Mouse (Mus musculus): ENCODE data around the gene Dedd2.
"Not testable (repeated sequence)": the region's sequence is repeated elsewhere in the genome, so short reads cannot be mapped to it uniquely, and the experiment has no call there.

Dedd2 gene

DNA sequence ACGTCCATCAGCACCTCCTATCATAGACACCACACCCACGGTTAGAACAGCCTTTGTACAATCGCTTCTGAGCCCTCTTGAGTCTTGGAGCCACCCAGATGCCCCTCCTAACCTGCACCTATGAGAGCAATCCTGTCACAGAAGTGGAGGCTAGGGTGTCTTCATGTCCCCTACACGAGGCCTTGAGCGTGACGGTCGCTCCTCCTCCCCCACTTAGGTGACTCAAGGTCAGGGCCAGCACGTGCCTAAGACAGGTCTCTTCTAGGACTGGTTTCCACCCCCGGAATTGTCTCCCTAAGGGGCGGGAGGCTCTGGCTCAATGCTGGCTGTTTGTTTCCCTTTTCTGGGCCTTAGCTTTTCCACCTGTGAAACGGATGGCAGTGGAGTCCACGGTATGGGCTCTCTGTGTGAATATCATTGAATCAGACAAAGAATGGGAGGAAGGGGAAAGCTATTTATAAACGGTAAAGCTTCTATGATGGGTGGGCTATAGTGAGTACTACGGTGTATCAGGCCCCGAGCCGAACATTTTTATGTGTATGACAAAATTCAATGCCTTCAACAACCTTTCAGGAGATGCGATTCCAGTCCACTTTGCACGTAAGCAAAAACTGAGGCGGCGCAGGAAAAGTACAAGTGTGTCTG, at the start of gene Dedd2:
Gene Dedd2 (minus strand): TSS at position 159 of the 645 bp plus-strand sequence.
- DNase-seq (ENCODE audit: low read depth, low spot score) = no peak

DNA sequence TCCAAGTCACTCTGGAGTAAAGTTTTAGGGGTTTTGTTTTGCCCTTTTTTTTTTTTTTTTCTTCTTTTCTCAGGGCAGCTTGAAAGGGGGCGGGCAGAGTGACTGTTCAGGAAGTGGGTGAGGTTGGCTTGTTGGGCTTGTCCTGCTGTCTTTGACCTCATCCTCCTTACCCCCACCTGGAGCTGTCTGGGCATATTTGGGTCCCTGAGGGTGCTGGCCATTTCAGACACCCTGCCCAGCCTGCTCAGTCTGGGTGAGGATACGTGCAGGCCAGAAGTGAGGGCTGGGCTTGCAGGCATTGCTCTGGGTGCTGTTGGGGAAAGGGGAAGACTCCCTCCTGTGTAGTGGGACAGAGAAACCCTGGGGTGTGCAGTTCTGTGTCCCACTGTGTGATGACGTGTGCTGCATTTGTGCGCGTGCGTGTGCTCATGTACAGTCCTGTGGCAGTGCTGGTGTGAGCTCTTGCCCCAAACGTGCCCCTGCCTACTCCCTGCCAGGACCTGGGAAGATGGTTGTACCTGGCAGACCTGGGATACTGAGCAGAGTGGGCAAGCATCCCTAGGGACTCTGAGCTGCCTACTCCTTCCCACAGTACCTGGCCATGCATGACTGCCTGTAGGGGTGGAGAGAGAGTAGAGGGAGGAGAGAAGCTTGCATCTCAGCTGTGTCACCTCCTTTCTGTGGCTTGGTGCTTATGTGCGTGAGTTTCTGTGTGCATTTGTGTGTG, 49.3 kb upstream of the Dedd2 start:
- peak; percentile 22 for DNase-seq (ENCODE audit: low read depth, low spot score)

DNA sequence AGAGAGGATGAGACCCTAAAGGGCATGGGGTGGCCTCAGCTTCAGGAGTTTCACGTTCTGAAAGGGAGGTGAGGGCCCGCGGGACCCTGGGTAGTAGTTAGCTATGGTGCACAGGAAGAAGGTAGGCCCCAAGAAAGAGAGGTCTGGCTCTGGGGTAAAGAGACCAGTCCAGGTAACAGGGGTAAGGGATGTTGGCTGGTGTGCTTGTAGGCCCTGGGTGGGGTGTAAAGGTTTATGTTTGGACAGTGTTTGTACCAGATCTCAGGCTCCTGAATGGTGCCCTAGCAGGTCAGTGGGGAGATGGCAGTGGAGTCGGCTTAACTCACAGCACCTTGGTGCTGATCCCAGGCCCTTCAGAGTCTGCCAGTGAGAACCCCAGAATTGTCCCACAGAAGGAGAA, 48.6 kb upstream of the Dedd2 start:
- no peak for DNase-seq (ENCODE audit: low read depth, low spot score)

DNA sequence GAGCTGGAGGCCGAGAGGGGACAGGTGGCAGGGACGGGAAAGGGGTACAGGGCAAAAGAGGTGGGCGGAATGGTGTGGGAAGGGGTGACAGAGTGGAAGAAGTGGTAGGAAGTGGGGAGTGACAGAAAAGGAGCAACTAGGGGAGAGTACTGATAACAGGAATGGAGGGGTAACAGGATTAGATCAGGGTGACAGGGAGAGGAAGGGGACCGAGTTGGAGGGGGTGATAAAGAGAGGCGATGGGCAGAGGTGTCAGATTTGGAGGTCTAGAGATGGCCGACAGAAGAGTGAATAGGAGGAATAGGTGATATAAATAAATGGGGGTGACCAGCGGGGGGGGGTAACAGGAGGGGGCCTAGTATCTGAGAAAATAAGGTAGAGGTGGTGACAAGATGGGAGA, 48.2 kb upstream of the Dedd2 start:
- no peak for DNase-seq (ENCODE audit: low read depth, low spot score)

DNA sequence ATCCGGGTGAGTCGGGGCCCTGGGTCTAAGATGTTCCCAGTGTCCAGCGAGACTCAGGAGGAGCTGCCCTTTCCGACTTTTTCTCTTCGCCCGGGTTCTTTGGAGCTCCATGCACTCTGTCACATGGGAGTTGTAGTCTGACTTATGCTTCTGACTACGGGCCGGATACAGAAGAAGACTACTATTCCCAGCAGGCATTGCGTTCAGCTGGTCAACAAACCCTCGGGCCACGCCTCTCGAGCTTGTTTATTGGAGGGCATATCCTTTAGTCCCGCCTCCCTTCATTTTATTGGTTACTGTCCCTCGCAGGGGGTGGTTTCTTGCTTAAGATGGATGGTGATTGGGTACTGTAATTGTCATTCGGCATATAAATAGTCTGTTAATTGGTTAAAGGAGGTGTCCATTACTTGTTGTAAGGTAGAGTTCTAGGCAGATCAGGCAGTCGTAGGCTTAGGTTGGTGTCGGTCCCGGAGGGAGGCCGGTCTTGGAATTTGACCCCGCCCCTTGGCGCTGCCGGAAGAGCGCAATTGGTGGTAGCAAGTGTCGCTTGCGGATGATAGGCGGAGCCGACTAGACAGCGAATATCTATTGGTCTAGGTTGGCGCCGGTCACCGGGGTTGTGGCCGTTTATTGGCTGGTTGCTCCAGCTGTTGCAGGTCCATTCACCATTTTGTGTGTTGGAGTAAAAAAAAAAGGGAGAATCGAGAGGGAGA, 47.5 kb upstream of the Dedd2 start:
- DNase-seq (ENCODE audit: low read depth, low spot score) = peak; percentile 100

DNA sequence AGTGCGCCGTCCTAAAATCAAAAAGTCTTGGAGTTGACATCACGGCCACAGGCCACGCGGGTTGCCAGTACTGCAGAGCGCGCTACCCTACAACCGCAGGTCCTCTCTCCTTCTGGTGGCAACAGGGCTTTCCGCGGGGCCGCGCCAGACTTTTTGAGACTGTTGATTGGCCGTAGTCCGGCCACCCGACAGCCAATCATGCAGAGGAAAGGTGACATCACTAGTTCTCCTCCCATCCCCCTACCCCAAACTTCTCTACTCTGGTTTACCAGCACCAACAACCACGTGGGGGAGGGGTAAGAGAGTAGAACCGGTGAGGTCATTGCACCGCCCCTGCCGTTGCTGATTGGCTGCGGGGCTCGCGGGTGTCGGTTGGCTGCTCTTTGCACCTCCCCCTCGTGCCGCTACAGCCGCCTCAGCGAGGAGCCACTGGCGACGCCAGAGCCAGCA, 46.9 kb upstream of the Dedd2 start, which contains the start of gene Cic:
Gene Cic (plus strand): TSS at position 404 of the 450 bp plus-strand sequence.
- DNase-seq (ENCODE audit: low read depth, low spot score) = peak; percentile 100

DNA sequence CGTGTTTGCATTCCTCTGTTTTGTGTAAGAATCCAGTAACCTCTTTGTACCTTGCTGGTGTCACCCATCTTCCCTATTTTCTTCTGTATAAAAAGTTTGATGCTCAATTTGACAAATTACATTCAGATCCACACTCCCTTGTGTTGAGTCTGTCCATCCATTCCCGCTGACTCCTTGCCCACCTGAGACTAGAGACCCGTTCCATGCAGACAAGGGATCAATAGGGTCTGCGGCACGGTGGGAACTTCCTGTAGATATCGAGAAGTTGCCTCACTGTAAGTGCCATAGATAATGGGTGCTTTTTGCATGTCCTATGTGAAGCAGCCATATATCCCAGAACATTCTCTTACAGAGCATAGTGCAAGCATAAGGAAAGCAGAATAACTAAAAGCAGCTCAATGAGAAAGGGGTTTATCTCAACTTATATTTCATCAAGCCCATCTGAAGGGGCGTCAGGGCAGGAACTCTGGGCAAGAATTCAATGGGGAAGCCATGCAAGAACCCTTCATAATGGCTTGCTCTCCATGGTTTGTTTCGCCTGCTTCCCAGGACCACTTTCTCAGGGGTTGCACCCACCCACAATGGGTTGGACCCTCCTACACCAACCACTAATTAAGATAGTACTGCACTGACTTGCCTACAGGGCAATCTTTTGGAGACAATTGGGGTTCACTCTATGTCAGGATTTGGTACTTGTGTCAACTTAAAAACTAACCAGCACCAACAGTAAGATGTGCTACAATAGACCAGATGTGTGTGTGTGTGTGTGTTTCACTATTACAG, 46.0 kb upstream of the Dedd2 start:
- DNase-seq (ENCODE audit: low read depth, low spot score) = no peak

DNA sequence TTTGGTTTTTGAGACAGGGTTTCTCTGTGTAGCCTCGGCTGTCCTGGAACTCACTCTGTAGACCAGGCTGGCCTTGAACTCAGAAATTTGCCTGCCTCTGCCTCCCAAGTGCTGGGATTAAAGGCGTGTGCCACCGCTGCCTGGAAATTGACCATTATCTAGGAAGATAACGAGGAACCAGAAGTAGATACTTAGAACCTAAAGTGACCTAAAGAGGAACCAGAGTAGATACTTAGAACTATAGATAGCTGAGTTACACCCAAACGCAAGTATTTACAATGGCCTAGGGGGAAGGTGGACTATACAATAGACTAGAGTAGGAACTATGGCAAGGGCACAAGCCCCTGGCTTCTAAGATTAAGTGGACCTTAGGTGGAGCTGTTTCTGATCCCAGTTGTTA, 45.3 kb upstream of the Dedd2 start:
- DNase-seq (ENCODE audit: low read depth, low spot score) = not testable (repeated sequence)

DNA sequence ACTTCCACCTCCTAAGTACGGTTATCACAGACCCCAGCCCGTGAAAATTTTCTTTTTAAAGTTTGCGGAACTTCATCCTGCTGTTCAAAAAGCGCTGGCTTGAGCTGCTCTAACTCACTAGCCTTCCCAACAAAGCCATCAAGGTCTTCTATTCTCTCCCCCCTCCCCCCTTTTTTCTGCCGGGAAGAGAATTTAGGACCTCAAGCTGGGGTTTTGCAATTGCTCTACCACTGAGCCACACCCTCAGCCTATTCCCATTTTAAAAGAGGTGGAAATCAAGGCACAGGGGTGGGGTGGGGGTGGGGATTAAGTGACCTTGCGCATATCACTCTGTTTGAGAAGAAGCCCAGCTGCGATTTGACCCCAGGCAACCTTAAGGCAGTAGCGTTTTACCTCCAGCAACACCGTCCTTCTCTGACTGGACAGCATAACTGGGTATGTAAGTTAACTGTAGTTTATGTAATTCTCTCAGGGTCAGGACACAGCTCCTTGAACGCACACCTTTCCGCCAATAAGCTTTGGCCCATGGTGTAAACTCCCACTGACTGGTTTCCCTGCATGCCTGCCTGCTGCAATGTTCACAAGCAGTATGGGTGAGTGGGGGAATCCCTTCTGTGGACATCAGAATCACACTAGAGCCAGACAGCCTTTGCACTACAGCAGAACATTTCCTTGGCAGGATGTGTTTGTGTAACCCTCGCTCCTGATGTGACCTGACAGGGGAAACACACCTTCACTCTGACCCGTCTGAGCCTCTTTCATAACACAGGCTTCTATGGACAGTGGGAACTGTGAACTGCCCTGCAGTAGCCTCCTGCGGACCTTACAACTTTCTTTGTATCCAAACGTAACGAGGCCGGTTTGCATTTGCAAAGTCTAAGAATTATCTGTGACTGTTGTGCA, 43.8 kb upstream of the Dedd2 start:
- no peak for DNase-seq (ENCODE audit: low read depth, low spot score)

DNA sequence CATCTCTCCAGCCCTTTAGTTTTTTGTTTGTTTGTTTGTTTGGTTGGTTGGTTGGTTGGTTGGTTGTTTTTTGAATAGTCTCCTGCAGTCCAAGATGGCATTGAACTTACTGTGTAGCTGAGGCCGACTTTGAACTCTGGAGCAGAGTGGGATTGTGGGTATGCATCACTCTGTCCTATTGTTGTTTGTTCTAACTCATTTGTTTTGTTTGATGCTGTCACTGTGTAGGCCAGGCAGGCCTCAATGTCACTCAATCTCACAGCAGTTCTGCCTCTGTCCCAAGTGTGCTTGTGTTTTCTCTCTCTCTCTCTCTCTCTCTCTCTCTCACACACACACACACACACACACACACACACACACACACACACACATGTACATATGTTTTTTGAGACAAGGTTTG, 41.5 kb upstream of the Dedd2 start:
- no peak for DNase-seq (ENCODE audit: low read depth, low spot score)

DNA sequence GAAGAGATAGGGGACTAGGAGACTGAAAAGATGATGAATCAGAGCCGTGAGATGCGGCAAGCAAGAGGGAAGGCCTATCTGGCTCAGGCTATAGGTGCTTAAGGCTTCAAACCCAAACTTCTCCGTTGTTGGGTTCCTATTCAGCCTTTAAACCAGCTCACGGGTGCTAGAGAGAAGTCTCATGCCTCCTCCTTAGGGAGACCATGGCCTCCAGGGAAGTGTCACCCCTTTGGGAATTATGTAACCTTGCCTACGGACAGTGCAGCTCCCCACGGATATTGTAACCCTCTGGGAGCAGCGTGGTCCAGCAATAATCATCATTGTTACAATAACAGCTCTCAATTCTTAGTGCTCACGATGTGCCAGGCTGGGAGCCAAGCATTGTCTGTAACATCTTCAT, 31.4 kb upstream of the Dedd2 start:
- DNase-seq (ENCODE audit: low read depth, low spot score) = peak; percentile 51

DNA sequence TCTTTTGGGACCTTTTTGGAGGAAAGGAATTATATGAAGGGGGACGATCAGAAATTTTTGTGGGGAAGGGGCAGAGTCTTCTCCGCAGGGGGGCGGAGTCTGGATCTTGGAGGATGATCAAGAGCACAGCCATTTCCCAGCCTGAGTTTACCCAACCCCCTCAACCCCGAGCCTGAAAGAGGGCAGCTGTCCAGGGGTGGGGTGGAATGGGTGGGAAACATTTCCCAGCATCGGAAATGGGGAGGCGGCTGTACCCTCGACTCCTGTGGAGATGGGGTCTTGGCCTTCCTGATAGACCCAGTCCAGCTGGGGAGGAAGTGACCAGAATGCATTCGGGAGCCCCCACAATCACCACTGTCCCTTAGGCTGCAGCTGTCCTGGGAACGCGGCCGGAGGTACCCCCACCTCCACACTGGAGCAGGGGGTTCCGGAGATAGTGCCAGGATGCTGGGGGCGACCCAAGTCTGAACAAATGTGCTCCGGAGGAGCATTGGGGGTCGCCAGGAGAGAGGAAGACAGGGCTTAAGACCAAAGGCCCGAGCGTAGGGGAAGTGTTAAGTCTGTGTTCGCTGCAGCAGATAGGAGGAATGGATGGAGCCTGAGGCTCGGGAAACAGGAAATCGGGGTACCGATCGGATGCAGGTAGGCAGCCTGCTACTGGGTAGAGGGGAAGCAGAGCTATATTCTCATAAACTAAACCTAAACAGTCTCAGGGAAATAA, 30.8 kb upstream of the Dedd2 start:
- peak; percentile 60 for DNase-seq (ENCODE audit: low read depth, low spot score)

DNA sequence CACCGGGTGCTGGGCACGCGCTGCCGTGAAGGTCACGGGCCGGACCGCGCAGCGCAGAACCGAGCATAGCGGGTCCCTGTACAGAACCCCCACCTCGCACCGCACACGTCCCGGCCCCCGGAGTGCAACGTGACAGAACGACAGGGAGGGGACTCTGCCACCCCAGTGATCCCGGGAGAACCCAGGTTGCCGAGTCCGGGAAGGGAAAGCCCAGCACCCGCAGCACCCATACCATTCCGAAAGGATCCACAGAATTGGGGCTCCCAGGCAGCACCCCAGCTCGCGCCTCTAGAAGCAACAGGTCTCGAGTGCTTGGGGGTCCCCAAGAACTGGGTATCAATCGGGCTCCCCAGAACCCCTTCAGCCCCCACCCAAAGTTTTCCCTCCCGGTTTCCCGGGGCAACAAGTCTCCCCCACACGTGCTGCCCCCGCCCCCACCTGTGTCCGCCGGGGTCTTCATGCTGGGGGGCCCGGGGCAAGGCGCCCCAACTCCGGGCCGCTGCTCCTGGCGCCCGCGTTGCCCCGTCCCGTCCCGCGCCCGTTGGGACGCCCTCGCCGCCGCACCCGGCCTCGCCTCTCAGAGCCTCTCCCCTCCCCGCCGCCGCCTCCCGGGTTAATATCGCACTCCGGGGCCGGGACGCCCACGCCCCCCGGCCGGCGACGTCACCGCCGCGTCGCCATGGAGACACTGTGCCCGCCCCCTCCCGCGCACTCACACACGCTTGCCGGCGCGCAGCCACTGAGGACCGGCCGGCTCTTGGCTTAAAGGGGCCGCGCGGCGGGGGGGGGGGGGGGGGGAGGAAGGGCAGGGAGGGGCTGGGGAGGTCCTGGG, 29.9 kb upstream of the Dedd2 start, which contains the start of gene Erf:
Gene Erf (minus strand): TSS at position 621 of the 832 bp plus-strand sequence.
- DNase-seq (ENCODE audit: low read depth, low spot score) = peak; percentile 94

DNA sequence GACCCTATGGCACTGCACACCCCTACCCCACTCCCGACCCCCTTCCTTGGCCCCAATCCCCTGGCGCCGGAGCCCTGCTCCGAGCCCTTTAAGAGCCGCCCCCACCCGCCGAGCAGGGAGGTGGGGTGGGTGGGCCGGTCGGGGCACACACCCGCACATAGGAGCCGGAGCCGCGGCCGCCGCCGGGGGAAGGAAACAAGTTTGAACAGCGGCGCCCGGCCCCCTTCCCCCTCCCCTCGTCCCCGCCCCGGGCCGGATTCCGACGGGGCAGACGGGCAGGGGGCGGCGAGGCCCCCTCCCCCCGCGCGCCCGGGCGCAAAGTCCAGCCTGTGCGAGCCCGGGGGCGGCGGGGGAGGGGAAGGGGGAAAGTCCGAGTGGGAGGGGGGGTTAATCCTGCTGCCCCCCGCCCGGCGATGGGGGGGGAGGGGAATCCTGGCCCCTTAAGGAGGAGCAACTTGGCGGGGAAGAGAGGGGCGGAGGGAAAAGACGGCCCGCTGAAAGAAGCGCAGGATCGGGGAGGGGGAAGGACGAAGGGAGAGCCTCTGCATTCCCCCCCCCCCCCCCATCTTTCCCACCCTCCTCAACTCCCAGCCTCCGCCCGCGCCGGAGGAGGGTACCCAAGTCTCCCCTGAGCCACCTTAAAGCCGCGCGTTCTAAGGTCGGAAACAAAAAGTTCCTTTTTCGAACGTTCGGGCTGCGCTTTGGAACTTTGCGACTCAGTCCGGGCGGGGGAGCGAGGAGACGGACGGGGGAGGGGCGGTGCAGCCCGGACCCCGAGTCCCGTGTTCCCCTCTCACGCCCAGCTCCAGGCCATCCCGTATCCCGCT, 29.1 kb upstream of the Dedd2 start:
- DNase-seq (ENCODE audit: low read depth, low spot score) = peak; percentile 77

DNA sequence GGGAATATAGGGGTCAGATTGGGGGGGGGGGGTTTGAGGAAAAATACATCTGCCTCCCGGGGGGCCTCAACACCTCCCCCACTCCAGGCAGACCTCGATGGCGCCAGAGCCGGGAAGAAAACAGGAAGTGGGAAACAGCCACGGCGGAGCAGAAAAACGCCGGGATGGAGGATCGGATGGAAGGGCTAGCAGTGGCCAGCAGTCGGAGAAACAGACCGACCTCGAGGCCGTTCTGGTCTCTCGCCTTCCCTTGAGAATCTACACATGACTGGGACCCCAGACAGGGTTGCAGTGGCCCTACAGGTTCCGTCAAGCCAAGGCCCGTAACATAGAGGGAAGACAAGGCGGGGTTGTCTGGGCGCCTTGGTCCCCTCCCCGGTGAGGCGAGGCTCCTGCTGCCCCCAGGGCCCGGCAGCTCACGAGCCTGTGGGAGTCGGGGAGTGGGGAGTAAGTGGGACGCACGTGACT, 28.5 kb upstream of the Dedd2 start:
- DNase-seq (ENCODE audit: low read depth, low spot score) = peak; percentile 49

DNA sequence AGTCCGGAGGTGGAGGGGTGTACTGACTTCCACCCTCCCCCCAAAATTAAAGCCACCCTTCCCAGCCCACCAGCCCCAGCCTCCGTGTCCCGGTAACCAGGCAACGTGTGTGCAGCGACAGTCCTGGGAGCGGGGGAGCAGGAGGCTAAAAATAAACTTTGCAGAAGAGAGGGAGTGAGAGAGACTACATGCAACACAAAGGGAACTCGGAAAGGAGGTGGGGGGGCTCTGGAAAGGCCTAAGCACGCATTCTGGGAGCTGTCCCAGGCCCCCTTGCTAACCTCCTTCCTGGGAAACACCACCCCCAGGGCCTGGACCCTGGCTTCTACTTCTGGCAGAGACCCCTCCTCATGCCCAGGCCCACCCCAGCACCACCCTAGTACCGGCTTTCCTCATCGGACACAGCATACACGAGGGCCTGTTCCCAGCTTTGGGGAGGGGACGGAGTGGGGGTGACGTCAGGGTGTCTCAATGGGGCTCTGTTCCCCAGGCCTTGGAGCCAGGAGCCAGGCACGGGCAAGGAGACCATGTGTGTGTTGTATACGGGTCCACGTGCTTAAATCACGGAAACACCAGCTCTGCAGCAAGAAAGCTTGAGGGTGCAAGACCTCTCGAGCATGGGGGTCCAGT, 27.7 kb upstream of the Dedd2 start:
- DNase-seq (ENCODE audit: low read depth, low spot score) = peak; percentile 93

DNA sequence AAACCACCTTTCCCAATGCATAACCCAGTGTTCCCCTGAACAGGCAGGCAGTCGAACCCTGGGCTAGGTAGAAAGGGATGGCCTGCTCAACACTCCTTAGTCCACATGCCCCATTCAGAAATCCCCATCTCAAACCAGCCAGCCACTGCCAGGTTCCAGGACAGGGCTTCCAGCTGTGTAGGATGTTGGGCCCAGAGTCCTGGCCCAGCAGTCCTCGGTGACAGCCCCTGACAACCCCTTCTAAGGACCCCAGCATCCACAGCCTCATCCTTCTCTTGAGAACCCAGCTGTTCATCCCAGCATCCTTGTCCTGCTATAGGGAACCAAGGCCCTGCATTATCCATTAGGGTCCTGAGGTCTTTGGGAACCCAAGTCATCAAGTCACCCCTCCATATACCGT, 27.1 kb upstream of the Dedd2 start:
- DNase-seq (ENCODE audit: low read depth, low spot score) = no peak

DNA sequence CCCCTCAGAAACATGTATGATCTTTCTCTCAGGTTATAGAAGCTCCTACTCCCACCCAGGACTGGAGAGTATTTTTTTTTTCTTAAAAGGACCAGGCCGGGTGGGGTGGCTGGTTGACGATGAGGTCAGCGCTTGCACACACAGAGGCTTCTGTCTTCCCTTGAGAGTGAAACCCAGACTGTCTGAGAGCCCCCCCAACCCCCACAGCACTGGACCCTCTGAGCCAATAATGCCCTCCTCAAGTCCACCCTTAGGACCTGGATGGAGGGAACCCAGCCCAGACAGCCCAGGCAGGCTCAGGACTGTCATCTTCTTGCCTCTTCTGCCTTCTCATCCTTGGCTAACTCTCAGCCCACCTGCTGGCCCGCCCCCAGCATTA, 26.3 kb upstream of the Dedd2 start:
- DNase-seq (ENCODE audit: low read depth, low spot score) = peak; percentile 65

Measured in brain, adult 2 months (tissue).